Mouse (Mus musculus) neural tube, embryonic 14.5 days (tissue): ENCODE measurements at regions not wholly inside any gene's neighbourhood (a gene's known extent, or its start where the extent isn't known, plus 50 kb on each side); places are given as distances from the start of the nearest gene placed in this dataset.

Source experiments
- ATAC-seq: fragments of 200-750 bp; cut with Nextera tagmentation; 2 replicates; pipeline ENCODE4 v1.8.0; 2017; ENCODE audit warnings: low read depth, mild to moderate bottlenecking, moderate TSS enrichment, moderate library complexity
- H3K27ac ChIP-seq: fragments of 300-500 bp; sonication (generic); 2 replicates; pipeline ENCODE4 v1.5.1; 2014; ENCODE audit warnings: low read depth, mild to moderate bottlenecking, control low read depth, low read length, moderate library complexity, mixed read lengths
- H3K27me3 ChIP-seq: fragments of 300-500 bp; sonication (generic); 2 replicates; pipeline ENCODE4 v1.6.1; 2014; ENCODE audit warnings: low read length; ENCODE audit not compliant: control insufficient read depth, insufficient read depth
- H3K36me3 ChIP-seq: fragments of 300-500 bp; sonication (generic); 2 replicates; pipeline ENCODE4 v1.6.1; 2014; ENCODE audit warnings: low read length, mixed read lengths; ENCODE audit not compliant: control insufficient read depth, insufficient read depth
- H3K4me1 ChIP-seq: fragments of 300-500 bp; sonication (generic); 2 replicates; pipeline ENCODE4 v1.6.1; 2014; ENCODE audit warnings: low read length; ENCODE audit not compliant: control insufficient read depth, insufficient read depth
- H3K4me2 ChIP-seq: fragments of 300-500 bp; sonication (generic); 2 replicates; pipeline ENCODE4 v1.6.1; 2014; ENCODE audit warnings: mild to moderate bottlenecking, low read depth, low read length, control low read depth
- H3K4me3 ChIP-seq: fragments of 300-500 bp; sonication (generic); 2 replicates; pipeline ENCODE4 v1.5.1; 2014; ENCODE audit warnings: low read depth, low read length, control low read depth, mixed read lengths
- H3K9ac ChIP-seq: fragments of 300-500 bp; sonication (generic); replicated peaks from 2 replicates; pipeline ENCODE4 v1.6.1; 2014; ENCODE audit warnings: low read depth, mild to moderate bottlenecking, control low read depth, low read length, mixed read lengths
- H3K9me3 ChIP-seq: fragments of 300-500 bp; sonication (generic); 2 replicates; pipeline ENCODE4 v1.6.1; 2016; ENCODE audit warnings: low read length; ENCODE audit not compliant: control insufficient read depth
- WGBS: fragments of 180-500 bp; shearing (Covaris S2); extraction: QIAGEN DNeasy Blood & Tissue Kit; methylation state at CpG from one replicate; pipeline ENCODE4 v1.1.7; 2014; 5-methylcytosine and 5-hydroxymethylcytosine counted together

DNA sequence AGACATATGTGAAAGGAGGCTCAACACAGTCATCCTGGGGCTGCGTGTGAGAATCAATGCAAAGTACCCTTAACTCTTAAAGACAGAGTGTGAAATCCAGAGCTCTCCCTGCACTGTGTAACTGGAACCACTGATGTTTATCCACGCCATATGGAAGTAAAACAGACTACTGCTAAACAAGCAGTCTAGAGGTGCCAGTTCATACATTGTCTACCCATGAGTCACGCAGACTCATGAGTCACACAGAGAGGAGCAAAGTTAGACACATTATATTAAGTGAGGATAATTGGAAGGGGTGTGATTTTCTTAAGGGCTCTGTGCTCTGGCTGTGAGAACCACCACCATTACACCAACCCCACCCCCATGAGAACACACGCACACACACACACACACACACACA is 516.8 kb downstream of the Fam19a5 start:
- Histone ChIP-seq H3K36me3 (no peaks in the 10 kb centered on the region), H3K4me1 (no peaks in the 10 kb centered on the region), H3K27me3 (no peaks in the 10 kb centered on the region), H3K4me3 (no peak overlapping the region), H3K4me2 (no peak overlapping the region), H3K27ac (no peak overlapping the region), H3K9me3 (no peaks in the 10 kb centered on the region), H3K9ac (no peak overlapping the region)
- ATAC-seq = no peak
- WGBS = 87% methylated on average over 4 of the region's 4 CpGs

- H3K9ac ChIP-seq = no peak overlapping the region
- no peak for ATAC-seq
- 74% methylated on average over 5 of the region's 5 CpGs for WGBS
Observed at GRCm38 (mm10) chr15:88063041-88063440, 518.9 kb downstream of the Fam19a5 start.

DNA sequence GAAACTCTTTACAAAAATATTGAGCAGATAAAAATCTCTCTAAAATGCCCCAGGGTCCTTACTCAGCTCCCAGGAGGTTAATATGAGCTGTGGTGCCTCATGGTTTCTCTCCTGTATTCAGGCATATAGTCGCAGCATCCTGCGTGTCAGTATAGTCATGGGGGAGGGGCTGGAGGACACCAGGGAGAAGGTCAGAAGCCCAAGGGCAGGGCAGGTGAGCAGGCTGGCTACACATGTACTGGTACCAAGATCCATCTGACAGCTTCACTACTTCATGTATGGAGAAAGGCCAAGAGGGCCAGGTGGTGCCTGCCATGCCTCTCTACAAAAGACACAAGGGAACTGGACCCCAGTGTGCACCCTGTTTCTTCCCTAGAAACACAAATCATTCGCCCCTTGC is 524.4 kb downstream of the Fam19a5 start:
- H3K4me2 ChIP-seq = no peak overlapping the region
- ATAC-seq = no peak

More at GRCm38 (mm10) chr15:88063041-88063440, 518.9 kb downstream of the Fam19a5 start:
- Histone ChIP-seq H3K27ac (no peak overlapping the region), H3K4me2 (no peak overlapping the region), H3K4me3 (no peak overlapping the region), H3K27me3 (no peaks in the 10 kb centered on the region), H3K4me1 (0 out of 2 replicates have a peak, but pooled peaks cover under 1% of the 10 kb centered on the region), H3K9me3 (no peaks in the 10 kb centered on the region), H3K36me3 (no peaks in the 10 kb centered on the region)

GRCm38 (mm10) chr15:88072676-88073075 is 527.4 kb upstream of the Zdhhc25 start:
- Histone ChIP-seq H3K36me3 (no peaks in the 10 kb centered on the region), H3K27me3 (no peaks in the 10 kb centered on the region), H3K27ac (no peak overlapping the region), H3K4me1 (0 out of 2 replicates have a peak, but pooled peaks cover 5% of the 10 kb centered on the region), H3K4me3 (no peak overlapping the region), H3K9ac (no peak overlapping the region), H3K4me2 (no peak overlapping the region), H3K9me3 (no peaks in the 10 kb centered on the region)
- ATAC-seq = no peak
- 32% methylated on average over 1 of the region's 1 CpGs for WGBS

More for the DNA sequence above, 524.4 kb downstream of the Fam19a5 start:
- H3K27me3 ChIP-seq = no peaks in the 10 kb centered on the region
- no peak overlapping the region for H3K9ac ChIP-seq
- 61% methylated on average over 3 of the region's 3 CpGs for WGBS
- 0 out of 2 replicates have a peak, but pooled peaks cover 5% of the 10 kb centered on the region for H3K4me1 ChIP-seq
- no peaks in the 10 kb centered on the region for H3K36me3 ChIP-seq
- no peak overlapping the region for H3K27ac ChIP-seq
- H3K4me3 ChIP-seq = no peak overlapping the region
- no peaks in the 10 kb centered on the region for H3K9me3 ChIP-seq

GRCm38 (mm10) chr15:88083911-88084310 is 516.2 kb upstream of the Zdhhc25 start:
- 0 out of 2 replicates have a peak, but pooled peaks cover 3% of the 10 kb centered on the region for H3K4me1 ChIP-seq
- WGBS = 39% methylated on average over 5 of the region's 5 CpGs
- H3K27ac ChIP-seq = no peak overlapping the region
- no peaks in the 10 kb centered on the region for H3K9me3 ChIP-seq
- ATAC-seq = no peak
- no peak overlapping the region for H3K4me2 ChIP-seq
- no peak overlapping the region for H3K4me3 ChIP-seq
- no peaks in the 10 kb centered on the region for H3K27me3 ChIP-seq
- H3K9ac ChIP-seq = no peak overlapping the region
- H3K36me3 ChIP-seq = no peaks in the 10 kb centered on the region

- Histone ChIP-seq H3K27me3 (no peaks in the 10 kb centered on the region), H3K27ac (no peak overlapping the region), H3K9ac (no peak overlapping the region), H3K4me1 (0 out of 2 replicates have a peak, but pooled peaks cover 3% of the 10 kb centered on the region), H3K9me3 (no peaks in the 10 kb centered on the region), H3K36me3 (no peaks in the 10 kb centered on the region), H3K4me2 (no peak overlapping the region), H3K4me3 (no peak overlapping the region)
- WGBS = 62% methylated on average over 3 of the region's 3 CpGs
- ATAC-seq = no peak
Observed at GRCm38 (mm10) chr15:88085631-88086030, 514.5 kb upstream of the Zdhhc25 start.

GRCm38 (mm10) chr15:88089486-88089885 is 510.6 kb upstream of the Zdhhc25 start:
- H3K36me3 ChIP-seq = no peaks in the 10 kb centered on the region
- H3K9ac ChIP-seq = no peak overlapping the region
- H3K4me2 ChIP-seq = no peak overlapping the region
- WGBS = 38% methylated on average over 4 of the region's 4 CpGs
- no peak for ATAC-seq
- H3K4me3 ChIP-seq = no peak overlapping the region
- no peaks in the 10 kb centered on the region for H3K9me3 ChIP-seq
- no peaks in the 10 kb centered on the region for H3K4me1 ChIP-seq
- H3K27ac ChIP-seq = no peak overlapping the region
- no peaks in the 10 kb centered on the region for H3K27me3 ChIP-seq

- Histone ChIP-seq H3K9ac (no peak overlapping the region), H3K27me3 (no peaks in the 10 kb centered on the region), H3K27ac (no peak overlapping the region), H3K4me3 (no peak overlapping the region), H3K4me2 (no peak overlapping the region), H3K36me3 (no peaks in the 10 kb centered on the region), H3K9me3 (no peaks in the 10 kb centered on the region), H3K4me1 (no peaks in the 10 kb centered on the region)
- no peak for ATAC-seq
- WGBS = 94% methylated on average over 5 of the region's 5 CpGs
Observed at GRCm38 (mm10) chr15:88091390-88091789, 508.7 kb upstream of the Zdhhc25 start.

- Histone ChIP-seq H3K36me3 (no peaks in the 10 kb centered on the region), H3K4me3 (no peak overlapping the region), H3K4me1 (no peaks in the 10 kb centered on the region), H3K27me3 (no peaks in the 10 kb centered on the region), H3K4me2 (no peak overlapping the region), H3K27ac (no peak overlapping the region), H3K9ac (no peak overlapping the region), H3K9me3 (no peaks in the 10 kb centered on the region)
- ATAC-seq = no peak
- WGBS = 61% methylated on average over 5 of the region's 5 CpGs
Observed at GRCm38 (mm10) chr15:88120376-88120775, 479.7 kb upstream of the Zdhhc25 start.
